Mouse (Mus musculus) neural tube, embryonic 12.5 days (tissue): Measurements from ENCODE around the gene 4931409K22Rik. TPM values are rescaled to one million over a fixed set of nuclear protein-coding genes. Genes with fewer than 3 reads are reported as not detected.

Experiments
- ATAC-seq: fragments of 200-750 bp; cut with Nextera tagmentation; 2 replicates; pipeline ENCODE4 v1.8.0; 2017; ENCODE audit warnings: low read depth, mild to moderate bottlenecking, moderate TSS enrichment, moderate library complexity; ENCODE audit not compliant: low FRiP score
- H3K27ac ChIP-seq: fragments of 300-500 bp; sonication (generic); 2 replicates; pipeline ENCODE4 v1.5.1; 2016
- H3K27me3 ChIP-seq: fragments of 300-500 bp; sonication (generic); replicated peaks from 2 replicates; pipeline ENCODE4 v1.6.1; 2016; ENCODE audit warnings: mild to moderate bottlenecking
- H3K36me3 ChIP-seq: fragments of 300-500 bp; sonication (generic); 2 replicates; pipeline ENCODE4 v1.6.1; 2016; ENCODE audit warnings: mild to moderate bottlenecking
- H3K4me1 ChIP-seq: fragments of 300-500 bp; sonication (generic); 2 replicates; pipeline ENCODE4 v1.6.1; 2016
- H3K4me2 ChIP-seq: fragments of 300-500 bp; sonication (generic); replicated peaks from 2 replicates; pipeline ENCODE4 v1.6.1; 2016; ENCODE audit warnings: mild to moderate bottlenecking
- H3K4me3 ChIP-seq: fragments of 300-500 bp; sonication (generic); 2 replicates; pipeline ENCODE4 v1.5.1; 2016
- H3K9ac ChIP-seq: fragments of 300-500 bp; sonication (generic); 2 replicates; pipeline ENCODE4 v1.6.1; 2016; ENCODE audit warnings: mild to moderate bottlenecking
- H3K9me3 ChIP-seq: fragments of 300-500 bp; sonication (generic); 2 replicates; pipeline ENCODE4 v1.6.1; 2016; ENCODE audit warnings: mild to moderate bottlenecking
- WGBS: fragments of 180-500 bp; shearing (Covaris S2); methylation state at CpG from one replicate; pipeline ENCODE4 v1.1.7; 2016; 5-methylcytosine and 5-hydroxymethylcytosine counted together
- polyA plus RNA-seq: library from polyadenylated mRNA; unstranded; fragments of >200 nt; fragmentation: Nextera tagmentation; extraction: Ambion mirVana; gene quantifications from 2 replicates; pipeline ENCODE4 v1.2.1, GENCODE M21; 2016

The 4931409K22Rik gene
- polyA plus RNA-seq, 1 experiment from 2014 or later, result 0.15 TPM

GRCm38 (mm10) chr5:24534292-24534691, 22.3 kb downstream of the 4931409K22Rik start:
- Histone ChIP-seq H3K27ac (no peak overlapping the region), H3K36me3 (no peaks in the 10 kb centered on the region), H3K27me3 (peaks cover 30% of the 10 kb centered on the region), H3K9ac (no peak overlapping the region), H3K4me1 (no peaks in the 10 kb centered on the region), H3K4me3 (no peak overlapping the region), H3K4me2 (no peak overlapping the region), H3K9me3 (no peaks in the 10 kb centered on the region)
- no peak for ATAC-seq
- WGBS, result 56% methylated on average over 5 of the region's 5 CpGs

- H3K4me1 ChIP-seq, result no peaks in the 10 kb centered on the region
- H3K27ac ChIP-seq, result no peak overlapping the region
- H3K9me3 ChIP-seq, result no peaks in the 10 kb centered on the region
- H3K4me2 ChIP-seq, result no peak overlapping the region
- peaks cover 39% of the 10 kb centered on the region for H3K27me3 ChIP-seq
- H3K9ac ChIP-seq, result no peak overlapping the region
- no peak overlapping the region for H3K4me3 ChIP-seq
- no peaks in the 10 kb centered on the region for H3K36me3 ChIP-seq
- ATAC-seq, result no peak
- WGBS, result 47% methylated on average over 11 of the region's 11 CpGs
These were observed 23.2 kb downstream of the 4931409K22Rik start for GRCm38 (mm10) chr5:24533391-24533790.

GRCm38 (mm10) chr5:24530042-24530689, 26.4 kb downstream of the 4931409K22Rik start:
- no peak overlapping the region for H3K4me2 ChIP-seq
- no peak overlapping the region for H3K27ac ChIP-seq
- ATAC-seq, result no peak; the same call in 1 of the 2 replicates
- no peaks in the 10 kb centered on the region for H3K36me3 ChIP-seq
- peaks cover 19% of the 10 kb centered on the region for H3K4me1 ChIP-seq
- 13% methylated on average over 24 of the region's 24 CpGs for WGBS
- H3K9ac ChIP-seq, result no peak overlapping the region
- H3K4me3 ChIP-seq, result no peak overlapping the region
- H3K27me3 ChIP-seq, result peaks cover 59% of the 10 kb centered on the region
- H3K9me3 ChIP-seq, result no peaks in the 10 kb centered on the region

- no peak overlapping the region for H3K27ac ChIP-seq
- no peaks in the 10 kb centered on the region for H3K36me3 ChIP-seq
- H3K27me3 ChIP-seq, result peaks cover 68% of the 10 kb centered on the region
- no peak for ATAC-seq
- H3K9me3 ChIP-seq, result no peaks in the 10 kb centered on the region
- H3K4me2 ChIP-seq, result peak overlapping the region; percentile 90
- no peak overlapping the region for H3K4me3 ChIP-seq
- no peak overlapping the region for H3K9ac ChIP-seq
- WGBS, result 14% methylated on average over 6 of the region's 6 CpGs
- peaks cover 29% of the 10 kb centered on the region for H3K4me1 ChIP-seq
These were observed 28.8 kb downstream of the 4931409K22Rik start for GRCm38 (mm10) chr5:24527780-24528179.

- Histone ChIP-seq H3K4me1 (peaks cover 29% of the 10 kb centered on the region), H3K9me3 (no peaks in the 10 kb centered on the region), H3K9ac (peak within 1 kb of the TSS; percentile 58), H3K27me3 (peaks cover 72% of the 10 kb centered on the region), H3K36me3 (no peaks in the 10 kb centered on the region), H3K27ac (no peak within 1 kb of the TSS), H3K4me2 (peak within 1 kb of the TSS; percentile 90), H3K4me3 (peak within 1 kb of the TSS; percentile 52)
- peak; percentile 56 for ATAC-seq
- WGBS, result 0% methylated on average over 37 of the region's 49 CpGs
These were observed 29.7 kb downstream of the 4931409K22Rik start, which contains the start of gene Gbx1 for GRCm38 (mm10) chr5:24526889-24527230. TSS of gene Gbx1 (minus strand) at chr5:24527202.

- peak overlapping the region; percentile 90 for H3K4me2 ChIP-seq
- H3K9ac ChIP-seq, result peak overlapping the region; percentile 58
- H3K4me1 ChIP-seq, result peaks cover 29% of the 10 kb centered on the region
- peaks cover 69% of the 10 kb centered on the region for H3K27me3 ChIP-seq
- peak; percentile 55 for ATAC-seq
- H3K27ac ChIP-seq, result no peak overlapping the region
- H3K4me3 ChIP-seq, result peak overlapping the region; percentile 52
- under 1% methylated on average over 106 of the region's 109 CpGs for WGBS
- no peaks in the 10 kb centered on the region for H3K36me3 ChIP-seq
- no peaks in the 10 kb centered on the region for H3K9me3 ChIP-seq
These were observed 30.3 kb downstream of the 4931409K22Rik start for GRCm38 (mm10) chr5:24526190-24526888.

GRCm38 (mm10) chr5:24525360-24526189, 31.0 kb downstream of the 4931409K22Rik start:
- peak overlapping the region; percentile 52 for H3K4me3 ChIP-seq
- no peaks in the 10 kb centered on the region for H3K9me3 ChIP-seq
- no peak overlapping the region for H3K27ac ChIP-seq
- WGBS, result 2% methylated on average over 34 of the region's 34 CpGs
- H3K9ac ChIP-seq, result peak overlapping the region; percentile 58; the same call in 1 of the 2 replicates
- peaks cover 67% of the 10 kb centered on the region for H3K27me3 ChIP-seq
- peaks cover 29% of the 10 kb centered on the region for H3K4me1 ChIP-seq
- no peaks in the 10 kb centered on the region for H3K36me3 ChIP-seq
- H3K4me2 ChIP-seq, result peak overlapping the region; percentile 90
- no peak for ATAC-seq

- H3K4me3 ChIP-seq, result peak overlapping the region; percentile 52
- WGBS, result 18% methylated on average over 4 of the region's 4 CpGs
- peaks cover 62% of the 10 kb centered on the region for H3K27me3 ChIP-seq
These were observed 32.1 kb downstream of the 4931409K22Rik start for GRCm38 (mm10) chr5:24524522-24524921.

GRCm38 (mm10) chr5:24523806-24524205, 32.8 kb downstream of the 4931409K22Rik start:
- Histone ChIP-seq H3K9me3 (no peaks in the 10 kb centered on the region), H3K4me1 (peaks cover 29% of the 10 kb centered on the region), H3K4me3 (peak overlapping the region; percentile 52; the same call in 1 of the 2 replicates), H3K27ac (no peak overlapping the region), H3K36me3 (no peaks in the 10 kb centered on the region), H3K27me3 (peaks cover 55% of the 10 kb centered on the region), H3K4me2 (peak overlapping the region; percentile 90), H3K9ac (no peak overlapping the region)
- no peak for ATAC-seq
- WGBS, result 26% methylated on average over 8 of the region's 8 CpGs

More at GRCm38 (mm10) chr5:24524522-24524921, 32.1 kb downstream of the 4931409K22Rik start:
- H3K9ac ChIP-seq, result no peak overlapping the region
- H3K4me1 ChIP-seq, result peaks cover 29% of the 10 kb centered on the region
- no peaks in the 10 kb centered on the region for H3K9me3 ChIP-seq
- no peak for ATAC-seq
- H3K36me3 ChIP-seq, result no peaks in the 10 kb centered on the region
- H3K27ac ChIP-seq, result no peak overlapping the region
- peak overlapping the region; percentile 90 for H3K4me2 ChIP-seq

GRCm38 (mm10) chr5:24521366-24521765, 35.2 kb downstream of the 4931409K22Rik start:
- Histone ChIP-seq H3K27ac (no peak overlapping the region), H3K9me3 (no peaks in the 10 kb centered on the region), H3K9ac (no peak overlapping the region), H3K27me3 (peaks cover 37% of the 10 kb centered on the region), H3K4me3 (no peak overlapping the region), H3K36me3 (no peaks in the 10 kb centered on the region), H3K4me1 (peaks cover 20% of the 10 kb centered on the region), H3K4me2 (no peak overlapping the region)
- 62% methylated on average over 8 of the region's 8 CpGs for whole genome bisulfite sequencing
- no peak for ATAC-seq

- H3K4me3 ChIP-seq, result no peak overlapping the region
- H3K9ac ChIP-seq, result no peak overlapping the region
- ATAC-seq, result no peak
- H3K27me3 ChIP-seq, result no peaks in the 10 kb centered on the region
- no peak overlapping the region for H3K27ac ChIP-seq
- WGBS, result 59% methylated on average over 8 of the region's 8 CpGs
- H3K4me2 ChIP-seq, result no peak overlapping the region
- H3K36me3 ChIP-seq, result 0 out of 2 replicates have a peak, but pooled peaks cover 3% of the 10 kb centered on the region
- H3K9me3 ChIP-seq, result no peaks in the 10 kb centered on the region
- peaks cover 5% of the 10 kb centered on the region; the same call in 1 of the 2 replicates for H3K4me1 ChIP-seq
These were observed 44.3 kb downstream of the 4931409K22Rik start for GRCm38 (mm10) chr5:24512271-24512670.

- Histone ChIP-seq H3K9ac (no peak overlapping the region), H3K4me1 (peaks cover 5% of the 10 kb centered on the region; the same call in 1 of the 2 replicates), H3K9me3 (no peaks in the 10 kb centered on the region), H3K4me3 (no peak overlapping the region), H3K36me3 (0 out of 2 replicates have a peak, but pooled peaks cover 3% of the 10 kb centered on the region), H3K4me2 (no peak overlapping the region), H3K27me3 (no peaks in the 10 kb centered on the region), H3K27ac (no peak overlapping the region)
- WGBS, result 41% methylated on average over 11 of the region's 11 CpGs
- ATAC-seq, result no peak
These were observed 46.0 kb downstream of the 4931409K22Rik start for GRCm38 (mm10) chr5:24510635-24511034.
